Mouse (Mus musculus): ENCODE measurements around the gene Pnkd. TPM values are rescaled to one million over a fixed set of nuclear protein-coding genes. Genes with fewer than 3 reads are reported as not detected.

Gene Pnkd
- polyA plus RNA-seq (2012; rRNA removed), result 65.4 and 67.8 TPM in 2 replicates

DNA sequence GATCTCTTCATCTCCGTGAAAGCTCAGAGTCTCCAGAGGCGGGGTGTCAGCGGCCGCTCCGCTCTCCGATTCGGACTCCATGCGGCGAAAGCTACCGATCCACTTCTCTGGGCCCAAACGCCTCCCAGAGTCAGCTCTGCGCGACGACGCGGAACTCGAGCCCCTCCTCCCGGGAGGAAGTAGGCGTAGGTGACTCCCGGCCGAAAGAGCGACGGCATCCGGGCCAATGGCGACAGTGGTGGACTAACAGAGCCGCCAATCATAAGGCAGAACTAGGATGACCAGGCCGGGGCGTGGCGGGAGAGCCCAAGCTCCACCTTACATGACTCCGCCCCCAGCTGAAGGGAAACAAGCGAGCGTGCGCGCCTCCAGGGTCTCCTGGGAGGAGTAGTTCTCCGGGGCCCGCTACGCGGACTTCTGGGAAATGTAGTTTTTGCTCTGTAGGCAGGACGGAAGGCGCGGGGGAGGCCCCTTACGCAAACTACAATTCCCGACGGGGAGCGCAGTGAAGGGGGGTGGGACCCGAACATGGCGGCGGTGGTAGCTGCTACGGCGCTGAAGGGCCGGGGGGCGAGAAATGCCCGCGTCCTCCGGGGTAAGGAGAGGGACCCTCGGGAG lies at the start of gene Pnkd, which contains the start of gene Aamp:
Pnkd (plus strand) TSS at position 388 of the 618 bp plus-strand sequence.
Aamp (minus strand) TSS at position 196 of the 618 bp plus-strand sequence.

DNA sequence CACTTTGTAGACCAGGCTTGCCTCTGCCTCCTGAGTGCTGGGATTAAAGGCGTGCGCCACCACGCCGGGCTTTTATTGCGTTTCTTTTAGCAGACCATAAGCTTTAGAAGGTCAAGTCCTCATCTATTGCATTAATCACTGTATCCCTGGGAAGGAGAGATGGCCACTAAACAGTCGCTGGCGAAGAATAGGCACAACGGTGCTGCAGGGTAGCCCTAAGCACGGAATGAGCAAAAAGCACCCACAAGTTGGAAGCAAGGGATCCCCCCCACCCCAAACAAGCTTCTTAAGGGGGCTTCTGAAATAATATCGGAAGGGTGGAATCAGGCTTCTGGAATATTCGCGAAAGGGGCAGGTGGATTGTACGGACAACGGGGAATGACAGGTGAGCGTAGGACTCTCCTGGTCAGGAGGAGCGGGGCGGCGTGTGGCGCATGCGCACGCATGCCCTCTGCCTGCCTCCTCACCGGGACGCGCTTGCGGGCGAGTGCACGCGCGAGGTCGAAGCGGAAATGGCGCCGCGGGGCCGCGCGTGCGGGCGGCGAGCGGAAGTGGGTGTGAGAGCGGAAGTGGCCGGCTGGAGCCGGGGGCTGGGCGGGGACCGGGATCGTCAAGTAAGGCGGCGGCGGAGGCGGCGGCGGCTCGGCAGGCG lies 48.7 kb upstream of the Pnkd start, which contains the start of gene Arpc2:
Arpc2 (plus strand) TSS at position 147 of the 652 bp plus-strand sequence.

DNA sequence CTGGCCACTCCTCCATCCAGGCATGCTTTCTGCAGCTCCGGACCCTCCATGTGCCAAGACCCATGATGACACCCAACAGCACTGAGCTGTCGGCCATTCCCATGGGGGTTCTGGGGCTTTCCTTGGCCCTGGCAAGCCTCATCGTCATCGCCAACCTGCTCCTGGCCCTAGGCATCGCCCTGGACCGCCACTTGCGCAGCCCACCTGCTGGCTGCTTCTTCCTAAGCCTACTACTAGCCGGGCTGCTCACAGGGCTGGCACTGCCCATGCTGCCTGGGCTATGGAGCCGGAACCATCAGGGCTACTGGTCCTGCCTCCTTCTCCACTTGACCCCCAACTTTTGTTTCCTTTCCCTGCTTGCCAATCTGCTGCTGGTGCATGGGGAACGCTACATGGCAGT lies 6.2 kb upstream of the Pnkd start, which contains the start of gene Gpbar1:
Gpbar1 (plus strand) TSS at position 13 of the 400 bp plus-strand sequence.

DNA sequence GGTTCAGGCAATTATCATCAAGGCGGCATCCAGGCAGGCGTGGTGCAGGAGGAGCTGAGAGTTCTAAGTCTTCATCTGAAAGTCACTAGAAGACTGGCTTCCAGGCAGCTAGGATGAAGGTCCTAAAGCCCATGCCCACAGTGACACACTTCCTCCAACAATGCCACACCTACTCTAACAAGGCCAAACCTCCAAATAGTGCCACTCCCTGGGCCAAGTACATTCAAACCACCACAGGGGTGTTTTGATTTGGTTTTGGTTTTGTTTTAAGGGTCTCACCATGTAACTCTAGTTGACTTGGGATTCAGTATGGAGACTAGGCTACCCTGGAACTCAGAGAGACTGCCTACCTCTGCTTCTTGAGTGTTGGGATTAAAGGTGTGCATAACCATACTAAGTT lies 20.8 kb downstream of the Pnkd start, which contains the start of gene Tmbim1:
Tmbim1 (minus strand) TSS at position 101 of the 400 bp plus-strand sequence.

DNA sequence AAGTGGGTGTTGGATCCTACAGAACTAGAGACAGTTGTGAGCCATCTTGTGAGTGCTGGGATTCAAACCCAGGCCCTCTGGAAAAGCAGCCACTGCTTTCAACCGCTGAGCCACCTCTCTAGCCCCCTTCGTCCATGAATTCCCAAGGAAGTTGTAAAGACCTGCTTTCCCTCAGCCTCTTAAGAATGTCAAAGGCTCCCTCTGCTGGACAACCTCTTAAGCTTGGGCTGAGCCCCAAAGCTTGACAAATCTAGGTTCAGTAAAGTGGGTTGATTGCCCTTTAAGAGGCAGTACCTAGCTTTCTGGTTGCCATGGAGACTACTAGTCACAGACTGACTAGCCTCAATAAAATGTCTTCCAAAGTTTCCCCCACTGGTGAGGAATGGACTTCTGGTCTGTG lies 77.1 kb downstream of the Pnkd start, which contains the start of gene Catip:
Catip (plus strand) TSS at position 297 of the 400 bp plus-strand sequence.

DNA sequence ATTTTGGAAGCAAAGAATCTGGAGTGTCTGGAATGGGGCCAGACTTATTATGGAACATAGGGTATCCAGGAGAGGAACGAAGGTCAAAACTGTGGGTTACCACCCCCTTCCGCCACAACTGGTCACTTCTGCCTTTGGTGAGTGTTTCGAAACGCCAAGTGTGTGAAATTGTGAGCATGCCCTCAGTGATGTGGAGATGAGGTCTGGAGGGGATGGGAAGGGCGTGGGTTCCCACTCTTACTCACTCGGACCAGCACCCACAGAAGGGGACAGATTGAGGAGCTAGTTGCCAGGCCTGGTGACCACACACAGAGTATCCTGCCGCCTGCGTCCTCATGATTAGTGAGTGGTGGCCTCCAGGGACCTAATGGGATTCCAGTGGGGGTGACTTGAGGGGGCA lies 90.2 kb downstream of the Pnkd start, which contains the start of gene Slc11a1:
Slc11a1 (plus strand) TSS at position 216 of the 400 bp plus-strand sequence.

DNA sequence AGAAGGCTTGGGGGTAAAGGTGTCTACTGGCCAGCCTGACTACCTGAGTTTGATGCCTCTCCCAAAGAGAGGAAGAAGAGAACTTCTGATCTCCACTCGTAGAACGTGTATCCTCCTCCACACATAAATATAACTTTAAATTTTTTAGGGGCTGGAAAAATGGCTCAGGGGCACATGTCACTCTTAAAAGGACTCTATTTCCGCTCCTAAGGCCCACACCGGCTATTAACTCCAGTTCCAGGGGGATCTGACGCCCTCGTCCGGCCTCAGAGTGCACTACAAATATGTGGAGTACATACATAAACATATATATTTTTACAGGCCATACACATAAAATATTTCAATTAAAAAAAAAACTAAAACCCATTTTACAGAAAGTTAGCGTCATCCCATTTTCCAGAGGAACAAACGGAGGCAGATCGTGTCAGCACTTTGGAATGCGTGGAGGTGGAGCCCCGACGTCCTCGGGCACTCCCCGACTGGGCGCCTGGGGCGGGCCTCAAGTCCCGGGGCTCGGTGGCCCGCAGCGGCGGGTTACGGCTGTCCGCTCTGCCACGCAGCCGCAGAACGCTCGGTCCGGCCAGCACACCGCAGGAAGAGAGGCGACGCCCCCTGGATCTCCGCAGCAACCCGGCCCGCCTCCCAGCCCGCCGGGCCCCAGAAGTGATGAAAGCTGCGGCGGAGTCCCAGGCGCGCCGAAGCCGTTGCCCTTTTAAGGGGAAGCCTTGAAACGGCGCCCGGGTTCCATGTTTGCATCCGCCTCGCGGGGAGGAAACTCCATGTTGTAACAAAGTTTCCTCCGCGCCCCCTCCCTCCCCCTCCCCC lies 106.4 kb downstream of the Pnkd start, which contains the start of gene Ctdsp1:
Ctdsp1 (plus strand) TSS at position 586 of the 825 bp plus-strand sequence.

Other genes with a start within 250 kb of the Pnkd start
- gene Tns1, start 160.5 kb upstream of the Pnkd start, polyA plus RNA-seq (2012; rRNA removed), result 6.9 and 7.0 TPM in 2 replicates
- gene Rufy4, start 159.4 kb upstream of the Pnkd start, polyA plus RNA-seq (2012; rRNA removed), result 0.27 and 0.39 TPM in 2 replicates
- gene Cxcr2, start 130.9 kb upstream of the Pnkd start, polyA plus RNA-seq (2012; rRNA removed), result 0.09 and 0.13 TPM in 2 replicates
- gene Cxcr1, start 90.3 kb upstream of the Pnkd start, polyA plus RNA-seq (2012; rRNA removed), result not detected in 2 replicates
- 266 and 288 TPM in 2 replicates for gene Arpc2, start 48.8 kb upstream of the Pnkd start, polyA plus RNA-seq (2012; rRNA removed)
- not detected in 2 replicates for gene Gpbar1, start 6.4 kb upstream of the Pnkd start, polyA plus RNA-seq (2012; rRNA removed)
- gene Aamp, start 192 bp upstream of the Pnkd start, polyA plus RNA-seq (2012; rRNA removed), result 164 and 172 TPM in 2 replicates
- gene Tmbim1, start 20.7 kb downstream of the Pnkd start, polyA plus RNA-seq (2012; rRNA removed), result 5.6 and 7.7 TPM in 2 replicates
- 2.4 and 2.9 TPM in 2 replicates for gene Catip, start 77.2 kb downstream of the Pnkd start, polyA plus RNA-seq (2012; rRNA removed)
- gene Slc11a1, start 90.3 kb downstream of the Pnkd start, polyA plus RNA-seq (2012; rRNA removed), result 1.6 and 1.8 TPM in 2 replicates
- gene Ctdsp1, start 106.6 kb downstream of the Pnkd start, polyA plus RNA-seq (2012; rRNA removed), result 18.5 and 21.3 TPM in 2 replicates
- gene Vil1, start 124.4 kb downstream of the Pnkd start, polyA plus RNA-seq (2012; rRNA removed), result 0.22 and 0.28 TPM in 2 replicates
- 47.5 and 47.7 TPM in 2 replicates for gene Cnot9, start 221.1 kb downstream of the Pnkd start, polyA plus RNA-seq (2012; rRNA removed)